Mouse (Mus musculus): ENCODE data around the gene Rbm20. TPM values are rescaled to one million over a fixed set of nuclear protein-coding genes. Genes with fewer than 3 reads are reported as not detected.

Rbm20 gene
- total RNA-seq, 2 experiments from 2014 or later = 1.0 to 1.2 TPM

DNA sequence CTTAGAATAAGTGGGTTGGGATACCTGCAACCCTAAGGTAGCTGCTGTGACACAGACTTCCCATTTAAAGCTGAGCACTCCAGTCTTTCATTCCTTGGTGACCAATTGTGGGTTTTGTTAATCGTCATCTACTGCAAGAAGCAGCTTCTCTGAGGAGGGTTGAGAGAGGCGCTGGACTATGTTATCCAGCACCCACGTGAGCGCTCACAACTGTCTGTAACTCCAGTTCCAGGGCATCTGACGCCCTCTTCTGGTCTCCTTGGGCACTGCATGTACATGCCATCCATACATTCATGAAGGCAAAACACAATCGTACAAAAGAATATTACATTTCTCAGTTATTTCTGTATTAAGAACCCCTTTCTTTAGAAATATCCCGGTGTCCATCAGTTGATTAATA lies 75.9 kb downstream of the Rbm20 start:
- DNase-seq (ENCODE audit: low spot score in 2 of 2) = no peak

DNA sequence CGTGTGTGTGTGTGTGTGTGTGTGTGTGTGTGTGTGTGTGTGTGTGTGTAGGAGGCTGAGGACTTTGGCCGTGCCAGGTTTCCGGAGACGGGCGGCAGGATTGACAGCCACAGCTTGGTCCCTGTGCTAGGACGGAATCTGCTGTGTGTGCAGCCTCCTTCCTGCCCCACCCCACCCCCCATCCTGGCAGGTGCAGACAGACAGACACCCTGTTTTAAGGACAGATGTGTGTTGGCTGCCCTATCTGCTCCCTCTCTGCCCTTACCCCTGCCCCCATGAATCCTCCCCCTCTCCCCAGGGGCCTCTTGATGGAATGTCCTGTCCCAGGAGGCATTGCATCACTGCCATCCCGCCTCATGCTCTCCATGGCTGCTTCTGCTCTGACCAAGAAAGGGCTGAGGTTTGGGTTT lies 77.3 kb downstream of the Rbm20 start:
- no peak for DNase-seq (ENCODE audit: low spot score in 2 of 2)

DNA sequence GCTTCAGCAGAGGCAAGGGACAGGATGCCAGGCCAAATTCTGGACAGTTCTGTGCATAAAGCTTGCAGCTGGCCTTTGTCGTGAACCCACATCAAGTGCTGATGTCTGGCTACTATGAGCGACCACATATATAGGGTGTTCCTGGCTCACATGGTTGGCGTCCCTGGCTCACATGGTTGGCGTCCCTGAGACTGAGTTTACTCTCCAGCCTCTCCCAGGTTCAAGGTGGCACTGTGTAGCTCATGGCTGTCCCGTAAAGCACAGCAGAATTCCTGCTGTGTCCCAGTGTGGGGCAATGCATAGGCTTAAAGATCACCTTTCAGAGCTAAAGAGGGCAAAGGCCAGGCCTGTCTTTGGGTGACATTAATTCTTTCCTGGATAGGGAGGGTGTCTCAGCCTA lies 78.2 kb downstream of the Rbm20 start:
- DNase-seq (ENCODE audit: low spot score in 2 of 2) = no peak

DNA sequence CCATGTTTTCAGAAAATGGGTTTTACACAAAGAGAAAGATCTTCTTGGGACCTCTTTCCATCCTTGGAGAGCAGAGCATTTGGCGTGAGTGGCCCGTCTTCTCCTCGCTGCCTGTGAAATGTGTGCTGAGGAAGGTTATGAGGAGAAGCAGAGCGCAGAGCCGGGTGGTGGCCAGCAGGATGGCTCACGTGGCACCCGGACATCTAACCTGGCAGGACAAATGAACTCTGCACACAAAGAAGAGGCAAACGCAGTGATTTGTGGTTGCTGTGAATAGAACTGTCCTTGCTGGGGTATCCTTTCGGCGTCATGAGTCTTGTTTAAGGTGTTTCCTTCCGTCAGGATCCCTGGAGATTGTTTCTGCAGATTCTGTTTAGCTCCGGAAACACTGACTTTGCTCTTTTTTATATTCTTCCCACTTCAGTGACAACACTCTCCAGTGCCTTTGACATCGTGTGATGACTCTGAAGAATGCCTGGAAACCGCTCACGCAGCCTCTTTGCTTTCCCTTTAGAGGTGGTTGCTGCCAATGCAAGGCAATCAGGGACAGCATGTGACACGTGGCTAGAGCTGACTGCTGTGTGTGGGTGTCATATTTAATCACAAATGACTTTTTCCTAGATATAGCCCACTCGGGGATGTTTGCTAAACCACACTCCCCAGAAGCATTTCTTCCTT lies 80.5 kb downstream of the Rbm20 start:
- DNase-seq (ENCODE audit: low spot score in 2 of 2) = no peak

DNA sequence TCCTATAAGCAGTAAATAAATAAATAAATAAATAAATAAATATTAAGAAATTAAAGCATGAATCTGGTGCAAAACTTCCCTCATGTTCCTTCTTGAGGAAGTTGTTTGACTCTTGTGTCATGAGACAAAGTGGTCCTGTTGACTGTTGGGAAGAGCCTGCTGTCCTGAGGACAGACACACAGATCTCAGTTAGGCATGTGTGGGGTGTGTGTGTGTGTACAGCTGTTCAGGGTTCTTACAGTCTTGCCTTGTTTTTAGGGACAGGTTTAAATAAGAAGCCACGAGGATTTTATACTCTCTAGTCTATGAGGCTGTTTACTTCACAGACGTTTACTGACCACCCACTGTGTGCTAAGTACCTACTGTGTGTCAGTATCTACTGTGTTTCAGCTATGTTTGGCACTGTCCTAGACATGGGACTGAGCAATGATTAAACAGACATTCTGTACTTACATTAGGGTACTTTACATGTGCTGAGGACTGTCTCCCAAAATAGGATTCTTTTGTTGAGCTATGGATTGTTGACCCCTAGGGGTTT lies 81.8 kb downstream of the Rbm20 start:
- no peak for DNase-seq (ENCODE audit: low spot score in 2 of 2)

DNA sequence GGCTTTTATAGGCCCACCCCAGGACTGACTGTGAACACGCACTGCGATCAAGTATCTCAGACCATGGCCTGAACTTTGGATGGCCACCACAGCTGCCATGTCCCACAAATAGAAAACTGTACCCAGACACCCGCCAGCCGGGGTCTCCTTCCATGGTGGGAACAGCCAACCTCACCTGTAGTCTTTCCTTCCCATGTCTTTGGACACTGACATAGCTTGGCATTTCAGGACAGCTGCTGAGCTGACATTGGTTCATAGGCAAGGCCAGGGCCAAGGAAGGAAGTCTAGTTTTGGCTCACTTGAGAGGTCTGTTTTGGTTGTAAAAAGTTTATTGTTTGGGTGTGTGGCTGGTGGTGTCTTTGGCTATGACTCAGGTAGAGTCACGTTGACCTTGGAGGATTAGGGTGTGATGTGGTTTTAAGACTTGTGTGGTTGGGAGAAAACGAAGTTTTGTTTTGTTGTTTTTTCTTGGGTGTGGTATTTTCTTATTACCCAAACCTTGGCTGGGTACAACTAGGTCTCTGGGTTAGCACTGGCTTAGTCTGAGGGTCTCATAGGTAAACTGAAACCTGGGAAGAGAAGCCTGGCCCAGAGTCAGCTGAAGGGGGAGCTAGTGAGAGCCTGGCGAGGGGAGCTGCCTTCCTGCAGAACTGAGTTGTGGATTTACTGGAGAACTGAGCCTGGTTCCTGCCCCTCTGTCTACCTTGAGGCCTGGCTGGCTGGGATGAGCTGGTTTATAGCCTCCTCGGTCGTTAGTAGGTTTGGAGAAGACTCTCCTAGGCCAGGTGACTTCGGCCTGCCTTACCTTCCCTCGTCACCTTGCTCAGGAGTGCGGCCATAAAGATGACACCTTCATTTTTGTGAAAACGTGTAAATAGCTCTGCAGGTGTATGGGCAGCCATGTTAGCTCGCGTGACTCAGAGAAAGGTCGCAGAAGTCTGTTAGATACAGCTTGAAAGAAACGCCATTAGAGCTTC lies 83.3 kb downstream of the Rbm20 start:
- DNase-seq (ENCODE audit: low spot score in 2 of 2) = no peak

DNA sequence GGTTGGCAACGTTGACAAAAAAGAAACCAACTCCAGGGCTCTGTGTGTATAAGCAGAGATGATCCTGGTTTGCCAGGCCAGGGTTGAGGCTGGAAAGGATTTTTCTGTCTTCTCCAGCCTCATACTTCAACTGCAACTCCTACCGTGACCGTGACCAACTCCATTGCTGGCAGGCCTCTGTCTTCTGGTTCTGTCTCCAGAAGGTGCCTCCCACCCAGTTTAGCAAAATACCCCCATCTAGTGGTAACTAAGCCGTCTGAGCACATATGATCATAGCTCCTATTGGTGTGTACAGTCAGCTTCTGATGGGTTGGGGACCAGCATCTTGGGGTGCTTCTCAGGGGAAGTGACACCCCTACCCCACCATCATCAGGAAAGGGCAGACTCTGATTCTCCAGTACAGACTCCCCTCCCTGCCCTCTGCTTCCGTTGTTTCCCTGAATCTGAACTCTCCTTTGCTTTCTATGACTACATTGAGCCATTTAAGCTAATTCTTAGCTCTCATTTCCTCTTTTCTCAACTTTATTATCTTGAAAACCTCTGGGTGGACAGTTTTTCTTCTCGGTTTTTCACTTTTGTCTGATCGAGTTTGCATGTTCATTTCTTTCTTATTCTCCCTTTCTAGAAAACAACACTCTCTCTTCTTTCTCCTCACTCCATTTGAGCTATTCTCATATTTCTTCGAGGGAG lies 85.8 kb downstream of the Rbm20 start:
- no peak for DNase-seq (ENCODE audit: low spot score in 2 of 2)

DNA sequence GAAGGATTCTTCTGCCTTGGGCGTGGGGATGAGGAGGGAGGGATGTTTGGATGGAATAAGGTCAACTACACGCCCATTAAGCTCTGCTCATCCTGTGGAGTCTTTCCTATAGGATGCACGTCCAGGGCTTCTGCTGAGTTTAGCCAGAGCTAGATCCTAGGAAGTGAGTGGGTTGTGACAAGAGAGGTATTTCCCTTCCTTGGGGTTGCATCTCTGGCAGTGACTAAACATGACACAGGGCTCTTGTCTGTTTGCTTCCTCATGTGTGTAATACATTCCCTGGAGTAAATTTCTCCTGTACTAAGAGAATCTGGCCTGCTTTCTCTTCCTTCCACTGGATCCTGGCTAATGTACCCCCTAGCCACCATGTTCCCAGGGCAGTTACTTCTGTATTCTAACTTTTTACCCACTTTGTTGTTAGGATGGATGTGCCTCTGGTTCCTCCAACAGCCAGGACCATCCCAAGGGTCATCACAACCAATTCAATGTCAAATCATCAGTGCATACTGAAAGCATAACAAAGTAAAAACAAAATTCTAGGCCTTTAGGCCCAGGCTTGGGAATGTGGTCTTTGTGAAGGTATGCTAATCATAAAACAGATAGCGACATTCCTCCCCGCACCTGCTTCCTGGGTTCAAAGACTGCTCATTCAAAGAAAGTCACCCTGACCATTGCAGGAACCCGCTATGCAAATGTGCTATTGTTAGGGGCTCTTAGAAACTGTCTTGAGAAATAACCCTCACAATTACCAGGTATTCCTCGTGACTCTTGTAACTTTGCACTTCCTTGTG lies 87.8 kb downstream of the Rbm20 start:
- DNase-seq (ENCODE audit: low spot score in 2 of 2) = no peak

DNA sequence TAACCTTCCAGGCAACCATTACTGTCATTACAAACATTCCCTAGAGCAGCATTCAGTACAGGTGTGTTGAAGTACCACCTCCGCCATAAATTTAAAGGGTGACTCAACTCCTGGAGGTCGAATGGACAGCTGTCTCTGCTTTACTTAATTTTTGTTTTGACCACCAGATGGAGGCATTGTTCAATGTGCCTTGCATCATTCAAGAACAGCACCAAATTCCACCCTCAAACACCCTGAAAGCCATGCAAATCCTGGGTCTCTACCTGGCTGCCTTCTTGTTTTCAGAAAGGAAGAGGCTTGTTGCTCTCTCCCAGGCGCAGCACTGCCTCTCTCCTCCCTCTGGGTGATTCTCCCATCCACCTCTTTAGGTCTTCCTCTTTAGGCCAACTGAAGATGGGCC lies 91.4 kb downstream of the Rbm20 start:
- peak in 1 of 2 experiments; percentile 21 for DNase-seq (ENCODE audit: low spot score in 2 of 2)

DNA sequence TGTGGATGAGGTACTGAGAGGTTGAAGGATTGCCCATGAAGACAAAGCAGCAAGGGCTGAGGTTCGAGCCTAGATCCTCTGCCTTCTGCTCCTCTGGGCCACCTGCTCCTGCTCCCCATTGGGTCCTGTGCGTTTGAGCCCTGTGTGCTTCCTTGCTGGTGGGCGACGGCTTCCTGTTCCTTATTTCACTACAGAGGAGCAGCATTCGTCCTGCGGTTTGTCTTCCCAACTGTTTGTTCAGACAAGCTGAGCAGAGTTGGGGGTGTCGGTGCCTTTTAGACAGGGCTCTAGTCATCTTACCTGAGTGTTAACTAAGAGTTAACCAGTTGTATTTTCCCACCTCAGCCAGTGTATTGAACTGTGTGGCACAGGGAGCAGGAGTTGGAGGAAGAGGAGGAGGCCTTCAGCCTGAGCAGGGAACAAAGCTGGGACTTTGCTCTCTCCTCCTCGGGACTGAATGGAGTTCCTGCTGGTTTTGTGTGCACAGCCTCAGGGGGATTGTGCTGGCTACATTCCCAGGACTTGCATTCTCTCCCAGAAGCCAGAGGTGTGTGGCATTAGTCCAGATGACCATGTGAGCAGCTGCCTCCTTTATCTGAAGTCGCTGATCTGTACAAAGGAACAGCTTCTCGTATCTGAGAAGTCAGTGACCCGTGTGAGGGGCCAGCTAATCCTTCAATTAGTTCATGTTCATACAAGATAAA lies 97.0 kb downstream of the Rbm20 start:
- DNase-seq (ENCODE audit: low spot score in 2 of 2) = peak in 1 of 2 experiments; percentile 61

DNA sequence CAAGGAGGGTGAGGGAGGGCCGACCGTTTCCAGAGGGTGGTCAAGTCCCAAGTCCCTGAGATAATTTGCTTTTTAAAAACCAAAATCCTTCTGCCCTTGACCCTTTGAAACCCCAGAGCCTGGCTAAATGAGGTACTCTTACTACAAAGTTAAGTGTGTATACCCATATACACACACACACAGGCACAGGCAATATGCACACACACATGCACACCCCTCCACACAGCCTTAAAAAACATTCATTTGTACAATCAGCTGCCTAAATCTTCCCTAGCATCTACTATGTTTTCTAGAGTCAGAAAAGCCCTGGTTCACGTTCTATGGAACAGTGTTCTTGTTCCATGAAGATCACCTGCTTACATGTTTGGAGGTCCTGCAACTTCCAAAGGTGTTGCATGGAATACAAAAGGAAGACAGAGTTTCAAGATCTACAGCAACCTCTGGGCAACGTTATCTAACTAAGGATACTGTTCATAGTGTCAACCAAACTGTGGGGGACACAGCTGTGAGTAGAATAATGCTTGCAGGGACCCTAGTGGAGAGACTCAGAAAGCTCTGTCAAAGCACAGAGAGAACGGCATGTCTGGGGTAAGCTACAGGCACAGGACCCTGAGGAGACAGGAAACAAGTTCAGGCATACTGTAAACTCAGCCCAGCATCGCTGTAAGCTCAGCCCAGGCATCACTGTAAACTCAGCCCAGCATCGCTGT lies 97.7 kb downstream of the Rbm20 start:
- no peak for DNase-seq (ENCODE audit: low spot score in 2 of 2)

DNA sequence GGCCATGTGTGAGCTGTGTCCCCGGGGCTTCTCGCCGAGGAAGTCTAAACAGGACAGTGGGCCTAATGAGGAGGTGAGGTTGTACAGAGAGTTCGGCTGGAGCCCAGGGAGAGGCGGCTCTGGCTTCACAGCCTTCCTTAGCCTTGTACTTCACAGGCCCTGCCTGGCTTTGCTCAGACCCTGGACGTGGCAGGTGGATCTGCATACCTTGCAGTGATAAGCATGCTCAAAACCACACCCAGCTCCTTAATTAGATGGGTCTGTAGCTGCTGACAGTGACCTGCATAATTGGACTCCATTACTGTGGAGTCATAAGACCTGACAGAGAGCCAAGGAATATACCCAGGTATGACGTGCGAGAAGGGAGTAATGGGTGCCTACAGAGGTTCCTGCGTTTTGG lies 102.3 kb downstream of the Rbm20 start:
- DNase-seq (ENCODE audit: low spot score in 2 of 2) = no peak

DNA sequence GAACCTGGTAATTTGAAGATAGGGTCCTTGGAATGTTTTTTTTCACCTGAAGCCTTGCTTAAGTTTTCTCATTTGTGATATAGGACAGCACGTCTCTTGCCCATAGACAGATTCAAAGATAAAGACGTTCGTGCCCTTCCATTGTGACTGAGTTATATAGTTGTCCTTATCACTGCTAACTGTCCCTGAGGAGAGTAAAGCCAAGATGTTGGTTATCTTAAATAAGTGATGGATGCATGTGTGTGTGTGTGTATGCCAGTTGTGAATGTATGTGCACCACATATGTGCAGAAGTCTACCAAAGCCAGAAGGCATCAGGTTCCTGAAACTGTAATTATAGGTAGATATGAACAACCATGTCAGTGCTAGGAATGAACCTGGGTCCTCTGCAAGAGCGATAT lies 102.7 kb downstream of the Rbm20 start:
- no peak for DNase-seq (ENCODE audit: low spot score in 2 of 2)

DNA sequence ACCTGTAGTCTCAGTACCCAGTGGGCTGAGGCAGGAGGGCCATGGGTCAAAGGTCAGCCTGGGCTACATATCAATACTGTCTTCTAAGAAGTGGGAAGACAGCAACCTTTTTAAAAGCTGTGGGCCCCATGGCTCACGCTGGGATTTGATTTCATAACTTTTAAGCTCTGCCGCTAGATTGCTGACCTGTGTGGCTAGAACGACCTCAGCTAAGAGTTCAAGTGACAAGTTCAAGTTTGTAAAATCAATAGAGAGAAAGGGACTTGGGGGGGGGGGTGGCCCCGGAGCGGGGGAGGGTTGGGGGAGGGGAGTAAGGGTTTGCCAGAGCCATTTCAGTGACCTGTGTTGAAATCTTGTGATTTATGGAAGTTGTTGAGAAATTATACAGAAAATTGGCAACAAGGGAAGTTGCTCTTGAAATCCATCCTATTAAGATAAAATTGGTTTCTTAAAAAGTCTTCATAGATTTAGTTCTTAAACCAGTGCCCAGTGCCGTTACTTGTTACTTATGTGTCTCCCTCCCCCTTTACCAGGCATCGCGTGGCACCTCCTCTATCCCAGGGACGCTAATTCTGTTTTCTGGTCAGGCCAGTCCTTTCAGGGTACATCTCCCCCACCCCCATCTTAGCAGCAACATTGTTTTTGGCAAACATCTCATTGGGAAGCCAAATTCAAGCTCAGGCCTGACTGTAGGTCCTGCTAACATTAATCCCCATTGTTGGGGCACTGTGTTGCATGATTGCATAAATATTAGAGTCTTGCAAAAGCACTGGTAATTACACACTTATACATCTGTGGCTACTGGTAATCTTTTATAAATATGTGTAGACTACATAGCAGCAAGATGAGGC lies 103.9 kb downstream of the Rbm20 start:
- no peak for DNase-seq (ENCODE audit: low spot score in 2 of 2)

DNA sequence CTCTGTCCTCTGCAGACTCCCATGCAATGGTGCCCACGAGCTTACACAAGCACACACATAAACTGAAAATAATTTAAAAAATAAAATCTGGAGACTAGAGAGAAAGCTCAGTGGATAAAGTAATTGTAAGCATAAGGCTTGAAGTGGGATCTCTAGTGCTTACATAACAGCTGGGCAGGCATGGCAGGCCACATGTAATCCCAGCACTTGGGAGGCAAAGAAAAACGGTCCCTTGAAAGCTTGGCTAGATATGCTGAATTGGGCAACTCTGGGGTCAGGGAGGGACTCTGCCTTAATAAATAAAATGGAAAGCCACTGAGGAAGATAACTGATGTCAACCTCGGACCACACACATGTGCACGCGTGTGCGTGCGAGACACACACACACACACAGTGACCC lies 104.7 kb downstream of the Rbm20 start:
- DNase-seq (ENCODE audit: low spot score in 2 of 2) = no peak

DNA sequence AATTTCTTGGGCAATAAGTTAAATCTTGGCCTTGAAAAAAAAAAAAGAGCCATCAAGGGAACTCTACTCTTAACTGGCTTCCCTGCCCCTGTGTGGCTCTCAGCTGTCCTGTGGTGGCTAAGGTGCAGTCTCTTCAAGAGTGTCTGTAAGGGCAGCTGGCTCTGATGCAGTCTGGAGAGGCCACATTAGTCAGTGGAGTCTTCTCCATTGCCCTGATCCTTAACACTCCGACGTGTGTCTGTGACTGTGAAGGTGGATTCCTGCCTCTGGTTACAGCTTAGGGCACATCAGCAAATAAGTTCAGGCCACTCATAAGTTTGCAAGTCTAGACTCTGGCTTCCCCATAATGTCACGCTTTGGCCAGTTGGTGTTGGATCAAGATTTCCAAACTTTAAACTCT lies 108.2 kb downstream of the Rbm20 start:
- no peak for DNase-seq (ENCODE audit: low spot score in 2 of 2)

DNA sequence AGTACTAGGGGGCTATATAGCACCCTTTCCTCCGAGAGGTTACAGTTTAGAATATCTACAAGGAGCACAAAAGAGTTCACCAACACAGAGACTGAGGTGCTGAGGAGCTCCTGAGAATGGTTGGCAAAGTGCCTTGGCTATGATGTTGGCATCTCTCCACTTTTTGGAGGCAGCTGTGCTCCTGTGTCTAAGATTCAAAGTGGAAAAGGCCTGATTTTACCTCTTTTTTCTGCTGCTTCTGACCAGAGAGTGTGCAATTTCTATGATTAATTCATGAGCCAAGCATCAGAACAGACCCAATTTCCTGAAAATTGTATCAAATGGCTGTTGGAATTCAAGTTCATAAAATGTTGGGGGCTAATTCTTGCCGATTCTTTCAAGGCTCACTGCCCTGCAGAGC lies 109.1 kb downstream of the Rbm20 start:
- DNase-seq (ENCODE audit: low spot score in 2 of 2) = no peak

DNA sequence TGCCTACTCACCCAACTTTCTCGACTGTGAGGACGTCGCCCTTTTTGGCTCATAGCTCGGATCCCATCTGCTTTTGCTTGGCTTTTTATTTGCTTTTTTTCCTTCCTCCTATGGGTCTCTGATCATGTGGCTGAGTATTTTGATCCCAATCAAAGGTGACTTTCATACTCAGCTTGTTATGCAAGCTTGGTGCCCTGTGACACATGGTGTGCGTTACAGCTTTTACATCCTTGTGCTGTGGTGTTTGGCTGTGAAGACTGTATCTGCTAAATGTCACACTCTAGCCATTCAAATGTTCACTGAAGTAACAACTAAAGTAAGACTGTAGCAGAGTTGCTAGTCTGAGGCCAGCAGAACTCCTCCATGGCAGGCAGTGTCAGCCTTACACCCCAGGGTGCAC lies 109.7 kb downstream of the Rbm20 start:
- DNase-seq (ENCODE audit: low spot score in 2 of 2) = no peak

Measured in adrenal gland, adult 18-20 months (tissue).